Mouse (Mus musculus): ENCODE results near the gene Ccdc62. TPM values are rescaled to one million over a fixed set of nuclear protein-coding genes. Genes with fewer than 3 reads are reported as not detected.

Gene Ccdc62
- polyA plus RNA-seq, 1 experiment from 2014 or later, result 7.1 TPM

- no peak for DNase-seq (ENCODE audit: low spot score)
- Histone ChIP-seq H3K4me2 (no peak overlapping the region), H3K4me3 (ENCODE audit: low read depth, low read length) (no peak overlapping the region), H3K27me3 (replicated peaks; ENCODE audit: control insufficient read depth, insufficient read depth, low read length) (no peaks in the 10 kb centered on the region; the same call in 1 of the 2 replicates), H3K36me3 (ENCODE audit: control insufficient read depth, insufficient read depth, low read length) (no peaks in the 10 kb centered on the region; the same call in 1 of the 2 replicates), H3K9ac (ENCODE audit: low read depth, low read length) (no peak overlapping the region), H3K4me1 (replicated peaks; ENCODE audit: control insufficient read depth, insufficient read depth, low read length) (peaks cover 21% of the 10 kb centered on the region), H3K27ac (ENCODE audit: low read depth, low read length) (no peak overlapping the region), H3K9me3 (ENCODE audit: control insufficient read depth, low read length) (no peaks in the 10 kb centered on the region)
- no peak for ATAC-seq (replicated peaks; ENCODE audit: low FRiP score)
- WGBS, result 87% methylated on average over 14 of the region's 14 CpGs
Measured at GRCm38 (mm10) chr5:123996695-123997094, 66.2 kb downstream of the Ccdc62 start.

- no peak for ATAC-seq (replicated peaks; ENCODE audit: low FRiP score)
- no peak overlapping the region for H3K4me3 ChIP-seq (ENCODE audit: low read depth, low read length)
- H3K36me3 ChIP-seq (ENCODE audit: control insufficient read depth, insufficient read depth, low read length), result no peaks in the 10 kb centered on the region; the same call in 1 of the 2 replicates
- no peaks in the 10 kb centered on the region; the same call in 1 of the 2 replicates for H3K27me3 ChIP-seq (replicated peaks; ENCODE audit: control insufficient read depth, insufficient read depth, low read length)
- peaks cover 15% of the 10 kb centered on the region for H3K4me1 ChIP-seq (replicated peaks; ENCODE audit: control insufficient read depth, insufficient read depth, low read length)
- no peak overlapping the region for H3K9ac ChIP-seq (ENCODE audit: low read depth, low read length)
- no peaks in the 10 kb centered on the region for H3K9me3 ChIP-seq (ENCODE audit: control insufficient read depth, low read length)
- WGBS, result 88% methylated on average over 24 of the region's 24 CpGs
- H3K4me2 ChIP-seq, result no peak overlapping the region
- DNase-seq (ENCODE audit: low spot score), result no peak
- H3K27ac ChIP-seq (ENCODE audit: low read depth, low read length), result no peak overlapping the region
Measured at GRCm38 (mm10) chr5:123997211-123997751, 66.8 kb downstream of the Ccdc62 start.

DNA sequence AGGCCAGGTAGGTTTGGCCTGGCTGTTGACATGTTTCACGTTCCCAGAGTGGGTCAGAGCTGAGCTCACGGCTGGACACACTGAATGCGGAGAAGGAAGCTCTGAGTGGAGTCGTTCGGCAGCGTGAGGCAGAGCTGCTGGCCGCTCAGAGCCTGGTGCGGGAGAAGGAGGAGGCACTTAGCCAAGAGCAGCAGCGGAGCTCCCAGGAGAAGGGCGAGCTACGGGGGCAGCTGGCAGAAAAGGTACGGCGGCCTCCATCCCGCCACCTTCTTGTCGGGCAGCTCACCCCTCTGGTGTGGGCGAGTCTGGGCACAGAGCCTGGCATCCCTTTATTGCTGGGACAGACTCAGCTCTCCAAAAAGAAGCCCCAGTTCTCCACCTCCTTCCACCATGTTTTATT lies 67.3 kb downstream of the Ccdc62 start:
- Histone ChIP-seq H3K27me3 (replicated peaks; ENCODE audit: control insufficient read depth, insufficient read depth, low read length) (no peaks in the 10 kb centered on the region; the same call in 1 of the 2 replicates), H3K36me3 (ENCODE audit: control insufficient read depth, insufficient read depth, low read length) (no peaks in the 10 kb centered on the region; the same call in 1 of the 2 replicates), H3K4me1 (replicated peaks; ENCODE audit: control insufficient read depth, insufficient read depth, low read length) (peaks cover 15% of the 10 kb centered on the region), H3K4me2 (no peak overlapping the region), H3K4me3 (ENCODE audit: low read depth, low read length) (no peak overlapping the region), H3K27ac (ENCODE audit: low read depth, low read length) (no peak overlapping the region), H3K9me3 (ENCODE audit: control insufficient read depth, low read length) (no peaks in the 10 kb centered on the region), H3K9ac (ENCODE audit: low read depth, low read length) (no peak overlapping the region)
- ATAC-seq (replicated peaks; ENCODE audit: low FRiP score) (no peak), DNase-seq (ENCODE audit: low spot score) (no peak)
- 87% methylated on average over 16 of the region's 16 CpGs for WGBS

GRCm38 (mm10) chr5:123998370-123998769 lies 67.9 kb downstream of the Ccdc62 start:
- H3K36me3 ChIP-seq (ENCODE audit: control insufficient read depth, insufficient read depth, low read length), result no peaks in the 10 kb centered on the region; the same call in 1 of the 2 replicates
- H3K9ac ChIP-seq (ENCODE audit: low read depth, low read length), result no peak overlapping the region
- no peaks in the 10 kb centered on the region; the same call in 1 of the 2 replicates for H3K27me3 ChIP-seq (replicated peaks; ENCODE audit: control insufficient read depth, insufficient read depth, low read length)
- H3K4me2 ChIP-seq, result peak overlapping the region; percentile 3; the same call in 1 of the 2 replicates
- no peak for DNase-seq (ENCODE audit: low spot score)
- H3K4me1 ChIP-seq (replicated peaks; ENCODE audit: control insufficient read depth, insufficient read depth, low read length), result peaks cover 15% of the 10 kb centered on the region
- H3K4me3 ChIP-seq (ENCODE audit: low read depth, low read length), result no peak overlapping the region
- peak; percentile 49 for ATAC-seq (replicated peaks; ENCODE audit: low FRiP score)
- H3K9me3 ChIP-seq (ENCODE audit: control insufficient read depth, low read length), result no peaks in the 10 kb centered on the region
- WGBS, result 43% methylated on average over 10 of the region's 10 CpGs
- H3K27ac ChIP-seq (ENCODE audit: low read depth, low read length), result no peak overlapping the region

DNA sequence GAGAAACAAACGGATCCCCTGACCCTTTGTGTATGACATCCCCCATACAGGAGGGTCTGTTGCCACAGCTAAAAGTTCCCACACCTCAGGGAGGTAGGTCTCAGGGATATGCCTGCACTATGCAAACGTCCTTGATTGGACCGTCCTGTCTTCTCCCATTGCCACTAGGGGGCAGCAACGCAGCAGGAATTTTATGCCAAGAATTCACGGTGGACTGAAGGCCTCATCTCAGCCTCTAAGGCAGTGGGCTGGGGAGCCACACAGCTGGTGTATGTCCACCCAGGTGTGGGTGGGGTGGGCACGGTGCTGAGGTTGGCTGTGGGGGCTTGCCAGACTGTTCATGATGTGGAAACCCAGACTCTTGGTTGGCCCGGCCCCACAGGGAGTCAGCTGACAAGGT lies 70.3 kb downstream of the Ccdc62 start:
- H3K9me3 ChIP-seq (ENCODE audit: control insufficient read depth, low read length), result no peaks in the 10 kb centered on the region
- H3K27me3 ChIP-seq (replicated peaks; ENCODE audit: control insufficient read depth, insufficient read depth, low read length), result no peaks in the 10 kb centered on the region; the same call in 1 of the 2 replicates
- no peak overlapping the region for H3K4me2 ChIP-seq
- peak; percentile 84 for DNase-seq (ENCODE audit: low spot score)
- ATAC-seq (replicated peaks; ENCODE audit: low FRiP score), result peak; percentile 44
- peaks cover 10% of the 10 kb centered on the region for H3K36me3 ChIP-seq (ENCODE audit: control insufficient read depth, insufficient read depth, low read length)
- no peak overlapping the region for H3K27ac ChIP-seq (ENCODE audit: low read depth, low read length)
- H3K4me1 ChIP-seq (replicated peaks; ENCODE audit: control insufficient read depth, insufficient read depth, low read length), result peaks cover 15% of the 10 kb centered on the region
- 11% methylated on average over 7 of the region's 7 CpGs for WGBS
- no peak overlapping the region for H3K9ac ChIP-seq (ENCODE audit: low read depth, low read length)
- no peak overlapping the region for H3K4me3 ChIP-seq (ENCODE audit: low read depth, low read length)

DNA sequence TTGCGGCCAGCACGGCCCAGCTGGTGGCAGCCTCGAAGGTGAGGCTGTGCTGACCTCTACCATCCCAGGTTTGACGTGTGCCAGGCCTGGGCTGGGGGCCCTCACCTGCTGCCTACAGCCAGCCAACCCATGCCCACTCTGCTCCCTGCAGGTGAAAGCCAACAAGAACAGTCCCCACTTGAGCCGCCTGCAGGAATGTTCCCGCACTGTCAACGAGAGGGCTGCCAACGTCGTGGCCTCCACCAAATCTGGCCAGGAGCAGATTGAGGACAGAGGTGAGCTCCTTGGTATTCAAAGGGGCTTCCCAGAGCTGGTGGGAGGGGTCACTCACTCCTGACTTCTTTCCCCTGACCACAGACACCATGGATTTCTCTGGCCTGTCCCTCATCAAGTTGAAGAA lies 70.8 kb downstream of the Ccdc62 start:
- H3K9me3 ChIP-seq (ENCODE audit: control insufficient read depth, low read length), result no peaks in the 10 kb centered on the region
- no peak overlapping the region for H3K27ac ChIP-seq (ENCODE audit: low read depth, low read length)
- no peak for ATAC-seq (replicated peaks; ENCODE audit: low FRiP score)
- no peak overlapping the region for H3K4me2 ChIP-seq
- no peak overlapping the region for H3K4me3 ChIP-seq (ENCODE audit: low read depth, low read length)
- peaks cover 15% of the 10 kb centered on the region for H3K4me1 ChIP-seq (replicated peaks; ENCODE audit: control insufficient read depth, insufficient read depth, low read length)
- no peak overlapping the region for H3K9ac ChIP-seq (ENCODE audit: low read depth, low read length)
- 58% methylated on average over 9 of the region's 9 CpGs for WGBS
- DNase-seq (ENCODE audit: low spot score), result no peak
- peaks cover 14% of the 10 kb centered on the region for H3K36me3 ChIP-seq (ENCODE audit: control insufficient read depth, insufficient read depth, low read length)
- H3K27me3 ChIP-seq (replicated peaks; ENCODE audit: control insufficient read depth, insufficient read depth, low read length), result no peaks in the 10 kb centered on the region; the same call in 1 of the 2 replicates

- Histone ChIP-seq H3K4me3 (ENCODE audit: low read depth, low read length) (no peak overlapping the region), H3K27me3 (replicated peaks; ENCODE audit: control insufficient read depth, insufficient read depth, low read length) (no peaks in the 10 kb centered on the region), H3K9me3 (ENCODE audit: control insufficient read depth, low read length) (no peaks in the 10 kb centered on the region), H3K9ac (ENCODE audit: low read depth, low read length) (no peak overlapping the region), H3K36me3 (ENCODE audit: control insufficient read depth, insufficient read depth, low read length) (peaks cover 24% of the 10 kb centered on the region), H3K4me2 (no peak overlapping the region), H3K27ac (ENCODE audit: low read depth, low read length) (no peak overlapping the region), H3K4me1 (replicated peaks; ENCODE audit: control insufficient read depth, insufficient read depth, low read length) (peaks cover 14% of the 10 kb centered on the region)
- WGBS, result 87% methylated on average over 2 of the region's 2 CpGs
- DNase-seq (ENCODE audit: low spot score), result no peak
- no peak for ATAC-seq (replicated peaks; ENCODE audit: low FRiP score)
Measured at GRCm38 (mm10) chr5:124002876-124003275, 72.4 kb downstream of the Ccdc62 start.

- Histone ChIP-seq H3K36me3 (ENCODE audit: control insufficient read depth, insufficient read depth, low read length) (peaks cover 28% of the 10 kb centered on the region), H3K27me3 (replicated peaks; ENCODE audit: control insufficient read depth, insufficient read depth, low read length) (no peaks in the 10 kb centered on the region), H3K4me2 (no peak overlapping the region), H3K27ac (ENCODE audit: low read depth, low read length) (no peak overlapping the region), H3K4me1 (replicated peaks; ENCODE audit: control insufficient read depth, insufficient read depth, low read length) (peaks cover 11% of the 10 kb centered on the region), H3K9me3 (ENCODE audit: control insufficient read depth, low read length) (no peaks in the 10 kb centered on the region), H3K9ac (ENCODE audit: low read depth, low read length) (no peak overlapping the region), H3K4me3 (ENCODE audit: low read depth, low read length) (no peak overlapping the region)
- ATAC-seq (replicated peaks; ENCODE audit: low FRiP score) (no peak), DNase-seq (ENCODE audit: low spot score) (no peak)
- 65% methylated on average over 4 of the region's 4 CpGs for WGBS
Measured at GRCm38 (mm10) chr5:124003375-124003774, 72.9 kb downstream of the Ccdc62 start.
